Mouse (Mus musculus) bone marrow, adult 2 months (tissue): Measurements from ENCODE around the gene Rtn1.

Experiments used
- CTCF ChIP-seq: fragments of 200-500 bp; IDR thresholded peaks from 2 replicates; pipeline ENCODE4 v1.5.1; 2011; ENCODE audit warnings: low read length, control low read depth; ENCODE audit not compliant: control insufficient read depth, insufficient read depth
- POLR2A ChIP-seq: fragments of 200-500 bp; IDR thresholded peaks from 2 replicates; pipeline ENCODE4 v1.6.1; 2011; ENCODE audit warnings: low read depth, mild to moderate bottlenecking, control low read depth, low read length, borderline replicate concordance; ENCODE audit not compliant: control insufficient read depth

DNA sequence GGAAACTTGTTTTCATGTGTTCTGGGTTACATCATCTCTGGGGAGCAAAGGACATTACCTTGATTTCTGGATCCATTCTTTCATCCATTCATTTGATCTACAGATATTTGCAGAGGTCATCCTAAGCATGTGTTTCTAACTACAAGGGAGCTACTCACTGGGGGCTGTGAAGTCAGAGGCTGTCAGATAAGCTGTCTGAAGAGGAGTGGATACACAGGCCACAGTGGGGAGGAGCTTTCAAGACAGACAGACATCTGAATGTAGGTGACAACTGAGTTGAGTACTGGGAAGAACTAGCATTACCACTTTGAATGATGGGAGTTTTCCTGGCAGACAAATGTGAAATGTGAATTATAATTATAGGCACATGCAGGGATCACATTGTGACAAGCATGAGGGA is 168.3 kb downstream of the Rtn1 start:
- no peak for TF ChIP-seq POLR2A
- no peak for TF ChIP-seq CTCF
